Mouse (Mus musculus): ENCODE data around the gene Tceal3.
"Not testable (repeated sequence)": the region's sequence is repeated elsewhere in the genome, so short reads cannot be mapped to it uniquely, and the experiment has no call there.

The Tceal3 gene

DNA sequence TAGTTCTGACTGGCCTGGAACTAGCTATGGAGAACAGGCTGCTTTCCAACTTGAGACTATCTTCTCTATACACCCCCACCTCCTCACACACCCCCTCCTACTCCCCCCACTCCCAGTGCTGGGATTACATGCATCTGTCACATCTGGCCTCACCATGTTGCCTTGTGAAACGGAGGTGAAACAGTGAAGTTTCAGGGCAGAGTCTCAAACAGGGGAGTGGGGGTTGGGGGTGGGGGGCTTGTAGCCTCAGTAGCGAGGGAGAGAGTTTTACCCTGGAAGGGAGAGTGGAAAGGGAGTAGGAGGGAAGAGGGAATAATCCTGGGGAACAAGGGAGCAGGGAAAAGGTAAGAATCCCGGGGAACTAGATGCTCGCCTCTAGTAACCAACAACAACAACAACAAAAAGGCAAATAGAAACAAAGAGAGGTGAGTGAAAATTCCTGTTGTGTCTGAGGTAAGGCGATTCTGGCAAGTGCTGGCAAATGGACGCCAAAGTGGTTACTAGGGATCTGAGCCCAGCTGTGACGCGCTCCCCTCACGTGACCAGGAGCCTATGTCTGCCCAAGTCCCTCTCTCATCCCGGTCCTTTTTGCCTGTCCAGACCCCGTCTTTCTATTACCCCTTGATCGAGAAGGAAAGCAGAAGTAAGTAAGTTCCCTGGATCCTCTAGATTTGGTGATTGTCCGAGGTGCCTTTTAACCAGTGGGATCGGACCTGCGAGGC, 117.0 kb downstream of the Tceal3 start, which contains the start of gene Tceal1:
Gene Tceal1 (plus strand): TSS at position 537 of the 722 bp plus-strand sequence.
- DNase-seq (ENCODE audit: extremely low spot score, low spot score): peak; percentile 54

DNA sequence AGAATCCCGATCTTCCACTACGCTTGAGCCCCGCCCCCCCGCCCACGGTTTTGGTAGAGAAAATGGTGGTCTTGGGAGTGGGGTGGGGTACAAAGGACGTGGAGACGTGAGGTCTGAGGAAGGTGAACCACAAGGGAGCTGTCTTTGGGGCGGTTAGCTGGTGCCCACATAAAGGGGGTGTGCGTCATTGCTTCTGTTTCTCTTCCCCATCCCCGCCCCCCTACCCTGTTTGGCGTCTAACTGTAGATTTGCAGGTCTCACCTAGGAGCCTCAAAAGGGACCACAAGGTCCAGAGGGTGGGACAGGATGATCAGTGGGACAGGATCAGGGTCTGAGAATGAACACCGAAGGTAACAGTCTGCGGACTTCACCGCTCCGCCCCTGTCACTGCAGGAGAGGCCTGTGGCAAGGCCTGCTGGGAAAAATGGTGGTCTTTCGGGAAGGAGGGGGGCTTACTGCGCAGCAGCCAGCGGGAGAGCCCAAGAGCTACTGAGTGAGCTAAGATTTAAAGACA, 117.6 kb downstream of the Tceal3 start:
- peak; percentile 56 for DNase-seq (ENCODE audit: extremely low spot score, low spot score)

DNA sequence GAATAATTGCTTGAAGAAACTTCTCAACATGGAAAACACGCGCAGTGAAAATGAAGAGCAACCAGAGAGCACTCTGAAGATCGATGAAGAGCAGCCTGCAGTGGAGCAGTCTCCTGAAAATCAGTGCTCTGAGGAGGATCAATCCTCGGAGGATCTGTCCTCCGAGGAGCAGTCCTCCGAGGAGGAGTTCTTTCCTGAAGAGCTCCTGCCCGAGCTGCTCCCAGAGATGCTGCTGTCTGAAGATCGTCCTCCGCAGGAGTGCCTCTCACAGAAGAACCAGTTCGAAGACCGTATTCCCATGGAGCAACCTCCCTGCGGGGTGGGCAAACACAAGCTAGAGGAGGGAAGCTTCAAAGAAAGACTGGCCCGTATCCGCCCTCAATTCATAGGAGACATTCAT, 118.1 kb downstream of the Tceal3 start:
- peak; percentile 25 for DNase-seq (ENCODE audit: extremely low spot score, low spot score)

DNA sequence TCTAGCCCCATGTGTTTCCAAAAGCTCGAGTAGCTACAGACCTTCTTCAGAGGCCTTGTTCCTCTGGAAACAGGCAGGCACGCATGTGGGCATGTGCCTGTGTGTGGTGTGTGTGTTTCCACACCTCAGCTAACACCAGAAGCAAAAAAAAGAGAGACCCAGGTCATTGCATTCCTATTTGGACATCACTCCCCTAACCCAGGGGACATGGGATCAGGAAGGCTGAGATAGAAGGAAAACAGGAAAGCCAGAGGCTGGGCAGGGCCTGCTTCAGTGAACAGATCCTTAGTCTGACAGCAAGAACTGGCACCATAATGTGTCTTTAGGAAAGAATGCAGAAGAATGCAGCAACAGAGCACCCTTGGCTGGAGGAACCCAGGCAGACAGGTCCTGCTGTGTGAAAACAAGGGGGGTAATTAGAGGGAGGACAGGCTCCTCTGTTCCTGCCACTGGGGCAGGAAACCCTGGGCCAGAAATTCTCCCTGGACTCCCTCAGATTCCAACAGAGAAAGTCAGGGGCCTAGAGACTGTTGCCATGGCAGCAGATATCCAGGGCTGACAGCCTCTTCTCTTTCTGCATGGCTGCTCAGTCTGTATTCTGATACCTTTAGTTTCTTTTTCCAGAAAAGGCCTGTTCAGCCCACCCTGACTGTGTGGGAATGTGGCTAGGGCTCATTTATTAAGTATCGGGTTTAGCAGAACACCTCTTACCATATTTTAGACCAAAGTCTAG, 124.3 kb downstream of the Tceal3 start:
- not testable (repeated sequence) for DNase-seq (ENCODE audit: extremely low spot score, low spot score)
